Mouse (Mus musculus): Measurements from ENCODE around the gene Gm14325. TPM values are rescaled to one million over a fixed set of nuclear protein-coding genes. Genes with fewer than 3 reads are reported as not detected.

Gene Gm14325
- 62.4 and 115 TPM in 2 replicates for polyA plus RNA-seq (2015; fragmentation: Nextera tagmentation; extraction: Ambion mirVana)

GRCm38 (mm10) chr2:177839901-177840663 is at the start of gene Gm14325:
Gene Gm14325, minus strand, starts transcription at chr2:177840336.

Other genes starting within 250 kb of the Gm14325 start
- 6.3 and 9.0 TPM in 2 replicates for gene Gm14322, start 81.0 kb downstream of the Gm14325 start, polyA plus RNA-seq (2015; fragmentation: Nextera tagmentation; extraction: Ambion mirVana)
- 11.3 and 23.5 TPM in 2 replicates for gene Gm14327, start 56.8 kb upstream of the Gm14325 start, polyA plus RNA-seq (2015; fragmentation: Nextera tagmentation; extraction: Ambion mirVana)
- gene Zfp972, start 85.3 kb upstream of the Gm14325 start, polyA plus RNA-seq (2015; fragmentation: Nextera tagmentation; extraction: Ambion mirVana) = not detected in 2 replicates
- gene Gm14326, start 117.0 kb upstream of the Gm14325 start, polyA plus RNA-seq (2015; fragmentation: Nextera tagmentation; extraction: Ambion mirVana) = 27.8 and 48.6 TPM in 2 replicates
- gene Zfp971, start 182.9 kb upstream of the Gm14325 start, polyA plus RNA-seq (2015; fragmentation: Nextera tagmentation; extraction: Ambion mirVana) = 22.4 and 41.8 TPM in 2 replicates
- 22.9 and 49.6 TPM in 2 replicates for gene Zfp931, start 238.1 kb upstream of the Gm14325 start, polyA plus RNA-seq (2015; fragmentation: Nextera tagmentation; extraction: Ambion mirVana)